Mouse (Mus musculus) cerebellum, postnatal 36 days (tissue): ENCODE measurements around the gene Exoc4.
A peak's percentile ranks its signal among the peaks of the same experiment; 100 is the strongest.

ENCODE experiments used
- DNase-seq, 2 experiments: peaks; one replicate each; pipeline ENCODE4 v3.0.0; 2021 to 2022; ENCODE audit warnings: mixed read lengths in 2 of 2

Exoc4 gene

DNA sequence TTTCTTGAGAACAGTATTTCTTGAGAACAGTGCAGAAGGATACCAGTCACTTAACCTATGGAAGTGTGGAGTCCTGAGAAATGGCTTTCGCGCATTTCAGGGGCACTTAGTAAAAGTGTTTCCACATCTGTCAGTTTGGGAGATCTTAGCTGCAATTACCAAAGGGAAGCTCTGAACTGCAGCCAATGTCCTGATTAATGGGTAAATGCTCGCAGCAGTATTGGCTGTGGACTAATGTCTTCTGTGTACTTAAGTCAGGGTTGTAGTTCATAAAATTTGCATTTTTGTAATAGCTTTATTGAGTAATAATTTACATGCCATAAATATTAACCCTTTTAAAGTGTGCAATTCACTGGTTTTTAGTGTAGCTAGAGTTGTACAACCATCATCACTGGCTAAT is 709.4 kb downstream of the Exoc4 start:
- DNase-seq, result no peak

DNA sequence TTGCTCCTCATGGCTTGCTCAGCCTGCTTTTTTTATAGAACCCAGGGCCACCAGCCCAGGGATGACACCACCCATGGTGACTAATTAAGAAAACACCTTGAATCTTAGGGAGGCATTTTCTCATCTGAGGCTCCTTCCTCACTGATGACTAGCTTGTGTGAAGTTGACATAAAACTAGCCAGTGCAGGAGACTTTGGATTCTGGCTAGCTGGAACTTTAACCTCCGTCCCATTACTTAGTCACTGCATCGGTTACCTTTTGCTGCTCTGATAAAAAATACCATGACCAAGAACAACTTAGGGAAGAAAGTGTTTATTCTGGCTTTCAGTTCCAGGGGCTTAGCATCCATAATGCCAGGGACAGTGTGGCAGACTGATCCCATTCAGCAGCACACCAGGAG is 711.9 kb downstream of the Exoc4 start:
- DNase-seq, result no peak

- DNase-seq, result no peak
These were observed 714.2 kb downstream of the Exoc4 start for GRCm38 (mm10) chr6:33963092-33963491.

DNA sequence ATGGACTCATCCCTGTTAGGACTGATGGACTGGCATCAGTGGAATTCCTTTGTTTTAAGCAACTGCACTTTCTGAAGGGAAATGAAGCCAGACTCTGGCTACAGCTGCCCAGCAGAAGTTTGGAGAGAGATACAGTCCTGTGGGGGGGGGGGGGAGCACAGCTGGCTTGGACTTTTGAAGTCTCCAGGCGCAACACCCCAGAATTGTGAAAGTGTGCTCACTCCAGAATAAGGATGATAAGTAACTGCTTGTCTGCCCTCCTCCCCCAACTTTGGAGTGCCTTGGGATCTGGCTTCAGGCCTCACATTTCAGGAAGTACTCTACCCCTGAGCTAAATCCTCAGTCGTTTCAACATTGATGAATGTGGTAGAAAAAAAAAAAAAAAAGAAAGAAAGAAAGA is 716.7 kb downstream of the Exoc4 start:
- no peak for DNase-seq

- peak; percentile 29 to 43 for DNase-seq
These were observed 719.9 kb downstream of the Exoc4 start for GRCm38 (mm10) chr6:33968746-33969145.

DNA sequence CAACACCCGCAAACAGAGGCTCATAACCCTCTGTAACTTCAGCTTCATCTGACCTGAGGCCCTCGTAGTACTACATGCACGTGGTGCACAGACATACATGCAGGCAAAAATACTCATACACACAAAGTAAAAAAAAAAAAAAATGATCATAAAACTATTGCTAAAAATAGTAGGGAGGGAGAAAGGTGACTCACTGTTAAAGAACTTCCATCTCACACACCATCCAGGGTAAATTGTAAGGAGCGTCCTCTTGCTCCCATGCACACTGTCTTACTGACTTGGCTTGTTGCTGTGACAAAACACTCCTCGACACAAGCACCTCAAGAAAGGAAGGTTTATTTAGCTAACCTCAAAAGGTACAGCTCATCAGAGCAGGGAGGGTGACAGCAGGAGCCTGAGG is 723.9 kb downstream of the Exoc4 start:
- DNase-seq, result no peak

GRCm38 (mm10) chr6:33976576-33976975 is 727.7 kb downstream of the Exoc4 start:
- DNase-seq, result no peak

DNA sequence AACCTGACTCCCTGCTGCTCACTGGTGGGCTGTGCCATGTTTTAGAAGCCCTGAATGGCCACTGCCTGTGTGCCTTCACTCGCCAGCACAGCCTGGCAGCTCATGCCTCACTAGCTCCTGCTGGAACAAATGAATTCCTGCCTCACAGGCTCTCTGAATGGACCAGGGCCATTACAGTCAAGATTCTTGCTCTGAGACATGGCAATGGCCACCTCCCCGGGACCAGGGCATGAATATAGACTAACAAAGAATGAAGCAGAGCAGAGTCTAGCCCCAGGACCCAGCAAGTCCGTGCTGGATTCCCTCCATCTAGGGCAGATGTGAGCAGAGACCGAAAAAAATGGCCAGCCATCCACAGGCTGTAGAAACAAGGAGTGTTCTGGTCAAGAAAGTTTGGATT is 728.6 kb downstream of the Exoc4 start:
- no peak for DNase-seq

DNA sequence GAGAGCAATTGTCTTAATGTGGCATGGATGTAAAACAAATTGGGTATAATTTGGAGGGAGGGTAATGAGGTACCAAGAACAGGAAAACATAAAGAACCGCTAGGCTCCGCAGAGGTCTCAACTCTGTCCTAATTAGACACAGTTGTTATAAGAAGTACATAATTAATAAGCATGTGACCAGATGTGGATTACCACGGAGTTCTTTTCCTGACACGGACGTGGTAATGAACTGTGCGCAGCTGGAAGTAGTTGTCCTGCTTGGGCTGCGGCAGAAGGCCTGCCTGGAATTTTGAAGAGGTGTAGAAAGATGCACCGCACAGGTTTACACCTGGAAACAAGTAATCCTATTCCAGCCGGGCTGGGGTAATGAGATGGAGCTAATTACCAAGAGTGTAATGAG is 729.0 kb downstream of the Exoc4 start:
- no peak for DNase-seq

GRCm38 (mm10) chr6:33982709-33983108 is 733.8 kb downstream of the Exoc4 start:
- no peak for DNase-seq

DNA sequence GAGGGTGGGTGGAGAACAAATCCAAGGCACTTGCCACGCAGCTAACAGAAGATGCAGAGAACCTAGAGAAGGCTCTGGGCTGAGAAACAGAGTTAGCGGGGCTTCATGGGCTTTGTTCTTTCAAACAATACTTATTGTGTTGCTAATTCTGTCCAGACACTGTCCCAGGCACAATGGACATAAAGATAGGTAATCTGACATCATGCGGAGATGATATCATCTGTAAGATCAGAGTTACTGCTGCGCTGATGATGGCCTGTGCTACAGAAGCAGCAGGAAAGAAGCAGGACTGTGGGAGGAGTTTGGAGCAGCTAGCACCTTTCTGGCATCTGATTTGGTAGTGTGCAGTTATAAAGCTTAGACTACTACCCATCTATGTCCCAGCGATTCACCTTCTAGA is 738.2 kb downstream of the Exoc4 start:
- DNase-seq, result no peak

DNA sequence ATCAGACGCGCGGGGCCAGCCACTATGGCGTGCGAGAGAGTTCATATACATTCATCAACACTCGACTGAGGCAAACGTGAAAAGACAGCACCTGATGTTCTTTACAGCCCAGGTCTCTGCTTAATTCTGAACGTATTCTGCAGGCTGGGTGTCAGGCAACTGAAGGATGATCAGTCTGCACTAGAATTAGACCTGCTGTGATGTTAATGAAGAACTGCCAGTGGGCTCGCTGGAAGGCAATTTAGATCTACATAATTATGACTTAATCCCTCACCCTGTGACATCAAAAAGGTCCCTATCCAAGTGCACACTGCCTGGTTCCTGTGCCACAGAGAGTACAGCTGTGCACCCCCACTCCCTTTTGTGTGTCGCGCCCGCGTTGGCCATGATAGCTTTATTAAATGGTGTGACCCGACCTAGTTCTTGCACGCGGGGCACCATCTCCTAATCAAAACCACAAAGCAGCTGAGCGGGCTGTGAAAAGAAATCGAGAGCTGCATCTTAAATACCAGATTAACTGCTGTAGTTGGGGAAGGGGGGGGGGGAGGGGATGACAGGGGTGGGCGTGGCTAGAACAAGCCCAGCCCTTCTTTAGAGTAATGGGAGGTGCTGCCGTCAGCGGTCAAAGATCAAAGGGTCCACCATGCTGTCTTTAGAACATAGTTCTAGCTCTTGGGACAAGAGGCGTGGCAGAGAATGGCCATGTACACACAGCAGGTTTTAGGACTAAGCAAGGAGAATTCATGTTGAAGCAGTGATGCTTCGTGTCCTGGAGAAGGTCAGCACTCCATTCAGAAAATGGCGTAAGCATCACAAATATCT is 743.5 kb downstream of the Exoc4 start:
- no peak for DNase-seq

DNA sequence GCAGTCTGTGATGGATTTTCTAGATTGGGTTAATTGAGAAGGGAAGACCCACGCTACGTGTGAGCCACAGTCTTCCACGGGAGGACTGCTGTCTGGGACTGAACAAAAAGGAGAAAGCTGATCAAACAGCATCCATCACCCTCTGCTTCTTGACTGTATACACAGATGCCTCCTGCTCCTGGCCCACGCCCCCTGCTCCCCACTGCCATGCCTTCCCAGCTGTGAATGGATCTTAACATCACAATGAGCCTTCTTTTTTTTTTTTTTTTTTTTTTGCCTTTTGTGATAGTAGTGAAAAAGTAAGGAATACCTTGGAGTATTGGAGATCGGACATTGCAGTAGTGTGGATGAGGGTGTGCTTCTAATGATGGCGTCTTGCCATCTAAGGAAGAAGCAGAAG is 745.0 kb downstream of the Exoc4 start:
- no peak for DNase-seq

DNA sequence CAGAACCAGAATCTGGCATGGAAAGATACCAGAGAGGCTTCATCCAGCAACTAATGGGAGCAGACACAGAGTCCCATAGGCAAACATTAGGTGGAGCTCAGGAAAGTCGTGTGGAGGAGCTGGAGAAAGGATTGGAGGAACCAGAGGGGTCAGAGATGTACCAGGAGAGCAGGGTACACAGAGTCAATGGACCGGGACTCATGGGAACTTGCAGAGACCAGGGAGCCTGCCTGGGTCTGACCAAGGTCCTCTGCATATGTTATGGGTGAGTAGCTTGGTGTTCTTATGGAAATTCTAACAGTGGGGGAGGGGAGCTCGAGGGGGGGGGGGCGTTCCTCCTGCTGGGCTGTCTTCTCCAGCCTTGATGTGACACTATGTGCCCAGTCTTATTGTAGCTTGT is 749.7 kb downstream of the Exoc4 start:
- no peak for DNase-seq

- DNase-seq, result no peak
These were observed 750.6 kb downstream of the Exoc4 start for GRCm38 (mm10) chr6:33999530-33999929.

DNA sequence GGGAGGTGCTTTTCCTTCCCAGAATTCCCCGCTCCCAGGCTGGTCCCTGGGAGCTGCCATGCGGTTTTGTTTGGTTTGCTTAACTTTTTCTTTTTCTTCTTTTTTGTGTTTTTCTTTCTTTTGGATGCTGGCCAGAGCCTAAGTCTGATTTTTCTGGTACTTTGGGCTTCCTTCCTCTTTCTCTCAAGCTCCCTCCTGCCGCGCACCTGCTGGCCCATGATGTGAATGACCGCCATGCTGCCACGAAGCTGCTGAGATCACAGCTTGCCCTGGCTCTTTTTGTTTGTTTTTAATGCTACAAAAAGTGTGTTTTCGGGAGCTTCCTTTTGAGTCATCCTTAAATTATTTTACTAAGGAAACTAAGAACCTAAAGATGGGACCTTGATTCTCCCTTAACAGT is 751.8 kb downstream of the Exoc4 start:
- no peak for DNase-seq

DNA sequence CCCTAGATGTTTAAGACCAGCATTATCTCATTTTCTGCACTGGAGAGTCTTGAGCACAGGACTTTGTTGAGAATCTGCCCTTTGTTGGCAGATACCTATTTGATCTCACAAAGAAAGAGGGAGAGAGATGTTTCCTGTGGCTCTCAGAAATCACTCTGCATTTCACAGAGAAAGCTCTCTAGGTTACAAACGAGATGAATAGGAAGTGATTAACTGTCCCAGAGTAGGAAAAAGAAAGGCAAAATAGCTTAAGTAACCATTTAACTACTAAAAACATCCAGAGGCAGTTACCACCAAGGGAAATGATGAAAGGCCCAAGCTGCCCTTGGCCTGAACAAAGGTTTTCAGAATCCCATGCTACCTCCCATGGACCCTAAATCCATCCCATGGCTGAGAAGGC is 754.1 kb downstream of the Exoc4 start:
- no peak for DNase-seq

DNA sequence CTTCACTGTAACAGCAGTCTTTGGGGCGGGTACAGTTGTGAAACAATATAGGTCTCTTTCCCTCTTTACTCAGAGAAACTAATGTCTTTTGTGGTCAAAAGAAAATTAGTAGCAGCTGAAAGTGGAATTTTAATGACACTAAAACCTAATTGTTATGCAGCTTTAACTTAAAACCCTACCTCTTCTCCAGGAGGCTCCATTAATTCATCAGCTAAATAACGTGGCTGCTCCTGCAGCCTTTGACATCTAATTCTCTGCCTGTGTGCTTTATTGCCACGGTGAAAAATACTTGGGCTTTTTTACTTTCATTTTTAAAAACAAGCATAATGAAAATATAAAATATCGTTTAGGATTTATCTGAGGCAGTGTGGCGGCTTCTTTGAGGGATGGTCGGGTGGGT is 764.6 kb downstream of the Exoc4 start:
- no peak for DNase-seq
